Mouse (Mus musculus): ENCODE measurements around the gene Celf2.

DNA sequence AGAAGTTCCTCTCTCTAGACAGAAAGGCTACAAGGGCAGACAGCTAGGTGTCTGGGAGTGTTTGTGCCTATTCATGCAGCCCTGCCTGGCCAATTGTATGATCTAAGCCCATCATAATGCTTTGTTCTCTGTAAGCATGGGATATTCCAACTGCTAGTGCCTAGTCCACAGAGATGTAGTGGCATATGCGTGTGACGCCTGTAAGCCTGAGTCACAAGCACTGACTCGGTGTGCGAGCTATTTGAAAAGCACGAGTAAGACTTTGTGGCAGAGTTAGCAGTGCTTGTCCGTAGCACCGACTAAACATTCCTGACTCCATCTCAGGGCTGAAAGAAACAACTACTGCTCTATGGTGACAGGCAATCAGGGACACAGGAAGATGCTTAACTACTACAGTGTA, 960.1 kb downstream of the Celf2 start:
- TF ChIP-seq CTCF (IDR thresholded peaks at IDR 0.05; ENCODE audit: control insufficient read depth, insufficient read depth, insufficient replicate concordance, low read depth, low read length) (no peak), POLR2A (IDR thresholded peaks at IDR 0.05; ENCODE audit: control insufficient read depth, low read depth, low read length) (no peak)
